Mouse (Mus musculus): ENCODE results near the gene Cyfip2. TPM values are rescaled to one million over a fixed set of nuclear protein-coding genes. Genes with fewer than 3 reads are reported as not detected.
A peak's percentile ranks its signal among the peaks of the same experiment; 100 is the strongest.

The Cyfip2 gene
- polyA plus RNA-seq, 1 experiment from 2014 or later = 7.3 TPM

DNA sequence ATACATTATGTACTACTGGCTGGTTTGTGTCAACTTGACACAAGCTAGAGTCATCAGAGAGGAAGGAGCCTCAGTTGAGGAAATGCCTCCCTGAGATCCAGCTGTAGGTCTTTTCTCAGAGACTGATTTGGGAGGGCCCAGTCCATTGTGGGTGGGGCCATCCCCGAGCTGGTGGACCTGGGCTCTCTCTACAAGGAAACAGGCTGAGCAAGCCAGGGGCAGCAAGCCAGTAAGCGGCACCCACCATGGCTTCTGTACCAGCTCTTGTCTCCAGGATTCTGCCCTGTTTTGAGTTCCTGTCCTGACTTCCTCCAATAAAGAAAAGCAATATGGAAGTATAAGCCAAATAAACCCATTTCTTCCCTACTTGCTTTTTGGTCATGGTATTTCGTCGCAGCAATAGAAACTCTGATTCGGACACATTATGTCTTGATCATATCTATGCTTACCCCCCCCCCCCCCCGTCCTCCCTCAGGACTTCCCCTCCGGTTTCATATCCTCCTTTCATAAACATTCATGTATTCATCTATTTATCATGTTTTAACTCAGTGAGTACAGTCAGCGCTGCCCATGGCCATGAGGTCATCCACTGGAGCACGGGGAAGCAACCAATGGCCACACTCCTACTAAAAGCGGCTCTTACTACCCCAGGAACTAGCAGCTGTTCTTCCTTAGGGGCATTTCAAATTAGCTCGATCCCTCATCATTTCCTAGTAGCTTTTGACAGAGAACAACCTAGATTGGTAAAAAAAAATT, 47.5 kb downstream of the Cyfip2 start:
- Histone ChIP-seq H3K27ac (no peak overlapping the region), H3K36me3 (no peaks in the 10 kb centered on the region), H3K9me3 (no peaks in the 10 kb centered on the region), H3K27me3 (ENCODE audit: insufficient read depth, poor library complexity, severe bottlenecking) (no peaks in the 10 kb centered on the region), H3K4me3 (no peak overlapping the region), H3K4me1 (no peaks in the 10 kb centered on the region)
- DNase-seq (ENCODE audit: low spot score) = no peak
- 79% methylated on average over 11 of the region's 11 CpGs for WGBS

DNA sequence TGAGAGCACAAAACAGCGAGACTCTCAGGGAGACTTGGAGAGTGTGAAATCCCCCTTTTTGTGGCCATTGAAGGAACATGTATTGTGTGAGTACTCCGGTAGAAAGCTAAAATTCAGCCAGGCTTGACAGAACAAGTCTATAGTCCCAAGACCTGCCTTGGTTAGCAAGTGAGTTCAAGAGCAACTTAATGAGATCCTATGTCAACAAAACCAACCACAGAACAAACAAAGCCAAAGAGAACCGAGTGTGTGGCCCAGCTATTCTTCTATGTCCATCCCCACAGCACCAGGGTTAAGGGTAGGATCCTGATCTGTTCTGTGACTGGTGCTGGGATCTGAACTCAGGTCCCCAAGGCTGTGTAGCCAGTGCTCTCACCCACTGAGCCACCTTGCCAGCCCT, 48.1 kb downstream of the Cyfip2 start:
- 77% methylated on average over 3 of the region's 3 CpGs for WGBS
- Histone ChIP-seq H3K4me1 (no peaks in the 10 kb centered on the region), H3K9me3 (no peaks in the 10 kb centered on the region), H3K27ac (no peak overlapping the region), H3K4me3 (no peak overlapping the region), H3K36me3 (no peaks in the 10 kb centered on the region), H3K27me3 (ENCODE audit: insufficient read depth, poor library complexity, severe bottlenecking) (no peaks in the 10 kb centered on the region)
- DNase-seq (ENCODE audit: low spot score) = no peak

DNA sequence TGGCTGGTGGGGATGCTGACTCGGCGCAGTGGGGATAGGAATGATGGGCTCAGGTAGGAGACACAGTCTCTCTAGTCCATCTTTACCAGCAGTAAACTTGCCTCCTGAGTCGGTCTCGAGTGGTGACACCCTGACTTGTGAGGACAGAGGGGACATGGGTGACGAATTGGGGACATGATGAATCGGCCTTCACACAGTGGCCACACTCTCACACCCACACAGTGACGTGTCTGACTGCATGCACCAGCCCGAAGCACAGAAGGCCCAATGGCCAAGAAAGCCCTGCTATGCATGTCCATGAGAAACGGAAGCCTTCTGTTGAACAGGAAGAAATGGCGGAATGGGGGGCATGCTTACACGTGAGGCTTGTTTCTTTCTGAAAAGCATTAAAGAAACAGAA, 49.4 kb downstream of the Cyfip2 start:
- 84% methylated on average over 11 of the region's 11 CpGs for WGBS
- Histone ChIP-seq H3K4me3 (no peak overlapping the region), H3K36me3 (no peaks in the 10 kb centered on the region), H3K27me3 (ENCODE audit: insufficient read depth, poor library complexity, severe bottlenecking) (no peaks in the 10 kb centered on the region), H3K27ac (no peak overlapping the region), H3K9me3 (no peaks in the 10 kb centered on the region), H3K4me1 (no peaks in the 10 kb centered on the region)
- no peak for DNase-seq (ENCODE audit: low spot score)

DNA sequence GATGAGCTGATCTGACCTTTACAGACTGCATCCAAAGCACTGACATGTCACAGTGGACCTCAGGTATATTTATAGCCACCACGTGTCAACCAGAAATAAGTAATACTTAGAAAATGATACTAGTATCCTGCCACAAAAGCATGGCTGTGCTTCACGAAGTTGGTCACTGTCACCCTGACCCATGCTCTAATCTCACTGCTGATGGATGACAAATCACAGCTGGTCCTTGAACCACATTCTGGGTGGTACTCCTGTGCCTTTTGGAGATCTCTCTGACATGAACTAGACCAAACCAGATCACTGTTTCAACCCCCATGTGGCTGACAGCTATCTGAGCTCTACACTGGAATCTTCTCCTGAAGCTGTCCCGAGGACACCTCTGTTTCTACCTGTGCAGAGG, 49.8 kb downstream of the Cyfip2 start:
- Histone ChIP-seq H3K36me3 (no peaks in the 10 kb centered on the region), H3K9me3 (no peaks in the 10 kb centered on the region), H3K4me1 (no peaks in the 10 kb centered on the region), H3K27me3 (ENCODE audit: insufficient read depth, poor library complexity, severe bottlenecking) (no peaks in the 10 kb centered on the region), H3K27ac (no peak overlapping the region), H3K4me3 (no peak overlapping the region)
- DNase-seq (ENCODE audit: low spot score) = no peak
- WGBS = 74% methylated on average over 3 of the region's 3 CpGs

DNA sequence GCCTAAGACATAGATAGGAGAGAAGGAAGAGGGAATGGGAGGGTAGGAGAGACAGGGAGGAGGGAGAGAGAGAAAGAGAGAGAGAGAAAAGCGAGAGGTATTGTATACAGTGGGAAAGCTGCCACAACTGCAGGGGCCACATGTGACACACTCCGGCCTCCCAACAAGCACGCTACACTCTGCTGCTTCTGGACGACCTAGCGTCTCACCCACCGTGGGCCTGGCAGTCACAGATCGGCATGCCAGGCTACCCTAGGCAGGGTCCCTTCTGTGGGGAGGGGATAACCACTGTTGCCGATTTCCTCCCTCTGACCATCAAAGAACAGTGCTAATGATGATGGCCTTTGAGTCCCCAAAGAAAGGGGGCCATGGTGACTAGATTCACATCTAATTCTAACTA, 53.9 kb downstream of the Cyfip2 start:
- Histone ChIP-seq H3K36me3 (peaks cover 3% of the 10 kb centered on the region; the same call in 1 of the 2 replicates), H3K27me3 (ENCODE audit: insufficient read depth, poor library complexity, severe bottlenecking) (no peaks in the 10 kb centered on the region), H3K9me3 (no peaks in the 10 kb centered on the region), H3K4me1 (no peaks in the 10 kb centered on the region), H3K4me3 (no peak overlapping the region), H3K27ac (peak overlapping the region; percentile 36; the same call in 1 of the 2 replicates)
- DNase-seq (ENCODE audit: low spot score) = no peak
- WGBS = 87% methylated on average over 8 of the region's 8 CpGs

DNA sequence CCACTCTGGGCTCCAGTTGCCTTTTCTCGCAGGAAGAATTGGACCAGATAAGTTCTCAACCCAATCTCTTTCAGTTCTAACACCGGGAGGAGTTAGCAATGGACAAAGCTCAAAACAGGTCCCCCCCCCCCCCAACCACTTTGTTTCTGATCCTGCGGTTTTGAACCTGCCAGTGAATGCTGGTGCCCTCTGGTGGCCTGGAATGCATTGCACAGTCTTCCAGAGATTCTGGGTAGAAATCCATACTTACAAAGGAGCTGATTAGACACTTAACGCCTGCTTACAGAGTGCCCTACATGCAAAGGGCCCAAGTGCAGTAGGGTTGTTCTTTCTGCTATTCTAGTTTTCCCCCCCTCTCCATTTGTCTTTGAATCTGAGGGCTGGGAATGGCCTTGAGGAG, 54.5 kb downstream of the Cyfip2 start:
- H3K4me3 ChIP-seq = no peak overlapping the region
- no peak for DNase-seq (ENCODE audit: low spot score)
- H3K4me1 ChIP-seq = no peaks in the 10 kb centered on the region
- 58% methylated on average over 4 of the region's 4 CpGs for WGBS
- no peaks in the 10 kb centered on the region for H3K27me3 ChIP-seq (ENCODE audit: insufficient read depth, poor library complexity, severe bottlenecking)
- 0 out of 2 replicates have a peak overlapping the region, but pooled peaks have one; percentile 36 for H3K27ac ChIP-seq
- peaks cover 3% of the 10 kb centered on the region; the same call in 1 of the 2 replicates for H3K36me3 ChIP-seq
- H3K9me3 ChIP-seq = no peaks in the 10 kb centered on the region

DNA sequence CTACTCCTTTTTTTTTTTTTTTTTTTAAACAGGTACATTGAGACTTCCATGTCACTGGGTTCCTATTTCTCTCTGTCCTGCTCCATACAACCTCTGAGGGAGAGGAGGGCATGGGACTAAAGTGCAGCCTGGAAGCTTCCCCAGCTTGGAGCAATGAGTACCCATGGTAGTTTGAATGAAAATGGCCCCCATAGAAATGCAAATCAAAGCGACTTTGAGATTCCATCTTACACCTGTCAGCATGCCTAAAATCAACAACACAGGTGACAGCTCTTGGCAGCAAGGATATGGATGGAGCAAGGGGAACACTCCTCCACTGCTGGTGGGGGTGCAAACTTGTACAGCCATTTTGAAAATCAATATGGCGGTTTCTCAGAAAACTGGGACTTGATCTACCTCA, 57.4 kb downstream of the Cyfip2 start:
- DNase-seq (ENCODE audit: low spot score) = no peak
- Histone ChIP-seq H3K27ac (no peak overlapping the region), H3K27me3 (ENCODE audit: insufficient read depth, poor library complexity, severe bottlenecking) (no peaks in the 10 kb centered on the region), H3K4me3 (no peak overlapping the region), H3K36me3 (peaks cover 3% of the 10 kb centered on the region; the same call in 1 of the 2 replicates), H3K9me3 (no peaks in the 10 kb centered on the region), H3K4me1 (no peaks in the 10 kb centered on the region)
- 79% methylated on average over 2 of the region's 2 CpGs for WGBS

DNA sequence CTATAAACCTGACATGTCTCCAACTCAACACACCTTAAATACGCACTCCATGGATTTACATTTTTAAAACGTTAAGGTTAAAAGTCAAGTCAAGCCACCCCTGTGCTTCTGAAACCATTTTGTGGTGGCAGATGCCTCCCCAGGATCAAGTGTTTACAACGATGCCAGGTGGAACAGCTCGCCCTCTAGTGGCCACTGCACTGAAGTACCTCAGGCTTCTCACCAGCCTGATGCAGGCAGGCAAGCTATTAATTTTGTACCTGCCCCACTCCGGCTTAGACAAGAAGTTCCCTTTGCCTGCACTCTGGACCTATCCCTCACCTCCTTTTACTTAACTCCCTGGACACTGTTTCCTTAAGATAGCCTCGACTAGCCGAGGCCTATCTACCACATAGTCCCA, 60.7 kb downstream of the Cyfip2 start:
- no peak for DNase-seq (ENCODE audit: low spot score)
- Histone ChIP-seq H3K27me3 (ENCODE audit: insufficient read depth, poor library complexity, severe bottlenecking) (no peaks in the 10 kb centered on the region), H3K27ac (no peak overlapping the region), H3K4me1 (no peaks in the 10 kb centered on the region), H3K36me3 (peaks cover 3% of the 10 kb centered on the region; the same call in 1 of the 2 replicates), H3K4me3 (no peak overlapping the region), H3K9me3 (no peaks in the 10 kb centered on the region)
- 25% methylated on average over 7 of the region's 7 CpGs for WGBS

DNA sequence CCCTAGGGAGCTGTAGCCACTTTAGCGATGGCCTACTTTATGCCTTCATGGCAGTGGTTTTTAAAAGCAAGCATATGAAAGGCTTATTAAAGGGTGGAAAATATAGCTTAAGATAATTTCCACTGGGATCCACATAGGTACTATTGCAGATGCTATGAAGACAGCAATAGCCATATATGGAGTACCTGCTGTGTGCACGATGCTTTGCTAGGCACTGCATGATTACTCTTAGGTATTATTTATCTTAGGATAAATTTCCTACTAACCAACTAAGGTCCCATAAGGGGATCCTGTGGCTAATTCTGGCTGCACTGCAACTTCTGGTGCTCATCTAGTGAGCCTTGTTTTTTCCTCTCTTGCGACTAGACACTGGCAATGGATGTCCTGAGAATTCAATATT, 64.3 kb downstream of the Cyfip2 start:
- no peaks in the 10 kb centered on the region for H3K9me3 ChIP-seq
- 0 out of 2 replicates have a peak, but pooled peaks cover 7% of the 10 kb centered on the region for H3K4me1 ChIP-seq
- no peak overlapping the region for H3K4me3 ChIP-seq
- H3K36me3 ChIP-seq = no peaks in the 10 kb centered on the region
- no peak overlapping the region for H3K27ac ChIP-seq
- H3K27me3 ChIP-seq (ENCODE audit: insufficient read depth, poor library complexity, severe bottlenecking) = no peaks in the 10 kb centered on the region
- no peak for DNase-seq (ENCODE audit: low spot score)
- 91% methylated on average over 3 of the region's 3 CpGs for WGBS

DNA sequence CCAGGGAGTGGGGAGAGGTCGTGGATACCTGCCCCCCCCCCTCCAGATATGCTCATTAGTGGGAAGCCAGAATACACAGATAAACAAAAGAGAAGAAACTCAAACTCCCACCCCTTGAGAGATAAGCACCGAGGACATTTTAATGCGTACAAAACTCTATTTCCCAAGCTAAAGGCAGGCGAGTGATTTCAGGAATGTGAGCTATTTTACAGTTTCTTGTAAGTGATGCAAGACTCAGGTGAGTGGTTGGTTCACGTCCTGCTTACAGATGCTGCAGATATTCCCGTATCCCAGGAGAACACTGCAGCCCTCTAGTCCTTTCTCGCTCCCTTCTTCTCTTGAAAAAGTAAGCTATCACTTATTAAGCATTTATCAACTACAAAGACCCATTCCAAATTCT, 66.3 kb downstream of the Cyfip2 start:
- Histone ChIP-seq H3K9me3 (no peaks in the 10 kb centered on the region), H3K4me1 (peaks cover 11% of the 10 kb centered on the region; the same call in 1 of the 2 replicates), H3K36me3 (no peaks in the 10 kb centered on the region), H3K4me3 (no peak overlapping the region), H3K27ac (no peak overlapping the region), H3K27me3 (ENCODE audit: insufficient read depth, poor library complexity, severe bottlenecking) (no peaks in the 10 kb centered on the region)
- WGBS = 58% methylated on average over 7 of the region's 7 CpGs
- DNase-seq (ENCODE audit: low spot score) = no peak

DNA sequence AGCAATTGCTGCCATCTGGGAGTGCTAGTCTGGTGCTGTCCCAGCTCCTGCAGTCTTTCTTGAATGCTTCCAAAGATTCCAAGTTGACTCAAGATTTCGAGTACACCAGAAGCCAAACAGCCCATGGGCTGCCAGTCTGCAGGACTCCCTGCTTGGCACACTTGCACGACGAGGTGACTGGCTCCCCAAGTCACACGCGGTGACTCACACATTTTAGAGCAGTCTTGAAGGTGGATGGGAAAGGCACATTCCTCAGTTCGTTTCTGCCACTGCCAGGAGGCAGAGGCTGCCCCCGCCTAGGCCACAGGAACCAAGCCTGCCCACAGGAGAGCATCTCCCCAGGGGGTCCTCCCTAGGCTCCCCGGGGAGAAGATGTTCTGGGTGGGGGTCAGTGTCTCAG, 66.7 kb downstream of the Cyfip2 start:
- Histone ChIP-seq H3K36me3 (no peaks in the 10 kb centered on the region), H3K4me3 (no peak overlapping the region), H3K4me1 (peaks cover 13% of the 10 kb centered on the region; the same call in 1 of the 2 replicates), H3K27me3 (ENCODE audit: insufficient read depth, poor library complexity, severe bottlenecking) (no peaks in the 10 kb centered on the region), H3K27ac (no peak overlapping the region), H3K9me3 (no peaks in the 10 kb centered on the region)
- DNase-seq (ENCODE audit: low spot score) = no peak
- WGBS = 61% methylated on average over 8 of the region's 8 CpGs

DNA sequence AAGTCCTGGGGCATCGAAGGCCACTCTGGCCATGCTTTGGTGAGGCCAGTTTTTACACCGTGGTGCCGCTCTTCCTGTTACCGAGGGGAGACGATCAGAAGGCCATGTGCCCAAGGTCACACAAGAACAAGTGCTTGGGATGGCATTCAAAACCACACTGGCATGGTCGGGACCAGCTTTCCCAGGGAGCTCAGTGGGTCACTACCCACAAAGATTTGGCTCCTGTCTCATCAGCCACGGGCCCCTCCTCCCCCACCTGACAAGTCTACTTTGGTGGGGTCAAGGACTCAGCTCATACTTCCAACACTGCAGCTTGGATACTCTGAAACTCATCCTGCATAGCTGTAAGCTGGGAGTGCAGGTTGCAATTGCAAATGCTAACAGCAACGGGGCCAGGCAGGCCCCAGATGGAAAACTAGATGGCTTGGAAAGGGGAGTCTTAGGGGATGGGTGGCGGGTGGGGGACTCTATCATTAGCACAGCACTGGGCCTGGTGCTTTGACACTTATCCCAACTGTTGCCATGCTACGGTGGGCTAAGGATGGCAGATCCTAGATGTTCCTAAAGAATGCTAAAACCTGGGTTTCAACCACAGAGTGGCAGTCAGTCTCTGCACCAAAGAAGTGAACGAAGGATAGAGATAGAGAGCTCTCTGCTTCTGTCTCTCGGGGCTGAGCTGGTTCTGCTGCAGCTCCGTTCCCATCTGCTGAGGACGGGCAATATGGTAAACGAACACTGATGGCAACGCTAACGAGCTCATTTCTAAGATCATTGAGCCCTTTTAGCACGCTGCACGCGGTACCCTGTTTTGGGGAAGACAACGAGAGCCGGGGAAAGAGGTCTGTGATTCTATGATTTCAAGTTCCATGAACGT, 67.7 kb downstream of the Cyfip2 start:
- Histone ChIP-seq H3K27me3 (ENCODE audit: insufficient read depth, poor library complexity, severe bottlenecking) (no peaks in the 10 kb centered on the region), H3K4me1 (peaks cover 13% of the 10 kb centered on the region; the same call in 1 of the 2 replicates), H3K27ac (no peak overlapping the region), H3K36me3 (no peaks in the 10 kb centered on the region), H3K4me3 (no peak overlapping the region), H3K9me3 (no peaks in the 10 kb centered on the region)
- DNase-seq (ENCODE audit: low spot score) = no peak
- 90% methylated on average over 23 of the region's 23 CpGs for WGBS

DNA sequence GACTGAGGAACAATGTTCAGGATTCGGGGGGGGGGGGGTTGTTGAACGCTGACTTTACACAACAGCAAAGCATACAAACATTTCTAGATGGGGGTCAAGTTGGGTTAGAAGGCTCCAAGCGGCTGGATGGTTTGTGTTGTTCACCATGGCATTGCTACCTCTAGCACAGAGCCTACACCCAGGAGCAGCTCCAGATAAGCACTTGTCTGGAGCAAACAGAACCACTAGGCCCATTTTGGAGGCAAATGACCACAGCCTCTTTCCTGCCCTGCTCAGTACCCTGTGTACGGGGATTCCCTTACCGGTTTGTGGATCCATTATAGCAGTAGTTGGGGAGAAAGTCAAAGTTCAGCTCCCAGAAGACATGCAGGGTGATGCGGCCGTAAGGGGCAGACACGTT, 70.7 kb downstream of the Cyfip2 start:
- WGBS = 85% methylated on average over 8 of the region's 8 CpGs

More for the DNA sequence above, 70.7 kb downstream of the Cyfip2 start:
- Histone ChIP-seq H3K27me3 (ENCODE audit: insufficient read depth, poor library complexity, severe bottlenecking) (no peaks in the 10 kb centered on the region), H3K36me3 (no peaks in the 10 kb centered on the region), H3K4me1 (peaks cover 13% of the 10 kb centered on the region; the same call in 1 of the 2 replicates), H3K9me3 (no peaks in the 10 kb centered on the region), H3K27ac (no peak overlapping the region), H3K4me3 (no peak overlapping the region)
- DNase-seq (ENCODE audit: low spot score) = no peak
